Mouse (Mus musculus) olfactory bulb, adult 2 months (tissue): Measurements from ENCODE around the gene Fga.

ENCODE experiments used
- CTCF ChIP-seq: fragments of 200-500 bp; IDR thresholded peaks from 2 replicates; pipeline ENCODE4 v1.5.1; 2012; ENCODE audit warnings: low read depth, mild to moderate bottlenecking, low read length, moderate library complexity; ENCODE audit not compliant: insufficient read depth
- POLR2A ChIP-seq: fragments of 200-500 bp; IDR thresholded peaks from 2 replicates; pipeline ENCODE4 v1.6.1; 2012; ENCODE audit warnings: mild to moderate bottlenecking, low read depth, low read length, moderate library complexity; ENCODE audit not compliant: insufficient read depth

- no peak for TF ChIP-seq CTCF
- no peak for TF ChIP-seq POLR2A
These were observed 28.9 kb downstream of the Fga start for GRCm38 (mm10) chr3:83054759-83055158.
